Mouse (Mus musculus) lung, adult 2 months (tissue): ENCODE results near the gene Cacna1a.

Experiments
- CTCF ChIP-seq: fragments of 200-500 bp; IDR thresholded peaks from 2 replicates; pipeline ENCODE4 v1.5.1; 2011; ENCODE audit warnings: mild to moderate bottlenecking, low read length, control low read depth; ENCODE audit not compliant: insufficient read depth
- POLR2A ChIP-seq: fragments of 200-500 bp; IDR thresholded peaks from 2 replicates; pipeline ENCODE4 v1.6.1; 2011; ENCODE audit warnings: low read depth, mild to moderate bottlenecking, control low read depth, low read length, borderline replicate concordance; ENCODE audit errors: extremely low read depth

DNA sequence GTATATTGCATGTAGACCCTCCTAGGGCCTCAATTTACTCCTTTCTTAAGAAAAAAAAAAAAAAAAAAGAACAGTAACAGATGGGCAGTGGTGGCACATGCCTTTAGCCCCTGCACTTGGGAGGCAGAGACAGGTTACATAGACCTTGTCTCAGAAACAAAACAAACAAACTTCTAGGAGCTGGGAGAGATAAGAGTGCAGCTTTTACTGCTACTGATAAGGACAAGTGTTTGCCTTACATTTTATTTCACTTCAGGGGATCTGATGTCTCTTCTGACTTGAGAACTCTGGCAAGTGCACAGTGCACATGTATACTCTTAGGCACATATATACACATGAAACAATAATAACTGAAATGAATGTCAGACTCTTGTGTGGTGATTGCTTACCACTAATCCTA lies 269.0 kb downstream of the Cacna1a start:
- TF ChIP-seq POLR2A, result no peak
- no peak for TF ChIP-seq CTCF
